Mouse (Mus musculus): ENCODE measurements around the gene Snu13.
A peak's percentile ranks its signal among the peaks of the same experiment; 100 is the strongest.

GRCm38 (mm10) chr15:82044166-82044784 is 3.1 kb downstream of the Snu13 start:
- TF ChIP-seq CTCF (IDR thresholded peaks at IDR 0.05) (peak; percentile 61), EP300 (IDR thresholded peaks at IDR 0.05; ENCODE audit: insufficient read depth, low read depth, low read length) (no peak), POLR2A (IDR thresholded peaks at IDR 0.05; ENCODE audit: insufficient read depth, low read depth, low read length) (no peak)

Measured in heart, adult 2 months (tissue).